Mouse (Mus musculus) bone marrow, adult 2 months (tissue): Measurements from ENCODE around the gene Ncapd3.

Experiments
- CTCF ChIP-seq: fragments of 200-500 bp; IDR thresholded peaks from 2 replicates; pipeline ENCODE4 v1.5.1; 2011; ENCODE audit warnings: low read length, control low read depth; ENCODE audit not compliant: control insufficient read depth, insufficient read depth
- POLR2A ChIP-seq: fragments of 200-500 bp; IDR thresholded peaks from 2 replicates; pipeline ENCODE4 v1.6.1; 2011; ENCODE audit warnings: low read depth, mild to moderate bottlenecking, control low read depth, low read length, borderline replicate concordance; ENCODE audit not compliant: control insufficient read depth

DNA sequence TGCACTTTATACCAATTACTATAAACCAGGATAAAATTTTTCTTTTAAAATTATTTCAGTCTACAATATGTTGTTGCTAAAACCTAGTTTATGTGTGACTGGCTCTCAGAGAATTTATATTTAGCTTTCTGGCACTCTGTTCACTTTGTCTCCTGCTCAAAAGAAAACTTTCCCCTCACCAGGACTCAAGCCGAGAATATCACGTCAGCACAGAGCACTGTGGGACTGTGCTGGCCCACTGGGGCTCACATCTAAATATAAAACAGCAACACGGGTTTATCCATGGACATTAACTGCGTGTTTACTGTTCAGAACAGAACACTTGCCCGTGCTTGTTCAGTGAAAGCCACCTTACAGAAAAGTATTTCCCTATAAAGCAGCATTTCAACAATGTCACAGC is 80.7 kb downstream of the Ncapd3 start:
- no peak for TF ChIP-seq CTCF
- no peak for TF ChIP-seq POLR2A
